Mouse (Mus musculus) bone marrow, adult 2 months (tissue): Measurements from ENCODE around the gene Acad9.

Experiments
- CTCF ChIP-seq: fragments of 200-500 bp; IDR thresholded peaks from 2 replicates; pipeline ENCODE4 v1.5.1; 2011; ENCODE audit warnings: low read length, control low read depth; ENCODE audit not compliant: control insufficient read depth, insufficient read depth
- POLR2A ChIP-seq: fragments of 200-500 bp; IDR thresholded peaks from 2 replicates; pipeline ENCODE4 v1.6.1; 2011; ENCODE audit warnings: low read depth, mild to moderate bottlenecking, control low read depth, low read length, borderline replicate concordance; ENCODE audit not compliant: control insufficient read depth

DNA sequence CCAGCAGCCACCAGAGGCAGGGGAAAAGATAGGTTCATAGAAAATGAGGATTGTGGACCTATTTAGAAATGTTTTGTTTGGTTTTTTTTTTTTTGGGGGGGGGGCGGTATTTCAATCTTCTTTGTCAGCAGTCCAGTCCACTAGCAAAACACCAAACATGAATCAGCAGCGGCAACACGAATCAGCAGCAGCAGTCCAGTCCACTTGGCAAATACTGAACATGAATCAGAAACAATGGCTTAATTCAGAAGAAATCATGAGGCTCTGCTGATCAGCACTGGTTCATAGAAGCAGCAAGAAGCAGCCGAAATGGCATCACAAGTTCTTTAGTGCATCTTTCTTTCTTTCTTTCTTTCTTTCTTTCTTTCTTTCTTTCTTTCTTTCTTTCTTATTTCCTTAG is 50.3 kb downstream of the Acad9 start:
- TF ChIP-seq CTCF: no peak
- TF ChIP-seq POLR2A: no peak
